Mouse (Mus musculus): Measurements from ENCODE around the gene 4933427I04Rik.
A peak's percentile ranks its signal among the peaks of the same experiment; 100 is the strongest.

4933427I04Rik gene

GRCm38 (mm10) chr4:123859379-123859778 lies at the start of gene 4933427I04Rik:
TSS of gene 4933427I04Rik (plus strand) at chr4:123859679.
- no peak for DNase-seq

- DNase-seq: no peak
Measured at GRCm38 (mm10) chr4:123810475-123811295, 48.8 kb upstream of the 4933427I04Rik start.

- DNase-seq: no peak
Measured at GRCm38 (mm10) chr4:123812525-123812924, 47.0 kb upstream of the 4933427I04Rik start.

GRCm38 (mm10) chr4:123814030-123814501 lies 45.4 kb upstream of the 4933427I04Rik start:
- DNase-seq: peak; percentile 65

- DNase-seq: peak; percentile 81
Measured at GRCm38 (mm10) chr4:123819093-123819610, 40.3 kb upstream of the 4933427I04Rik start.

- no peak for DNase-seq
Measured at GRCm38 (mm10) chr4:123842126-123842525, 17.4 kb upstream of the 4933427I04Rik start.

- DNase-seq: peak; percentile 46
Measured at GRCm38 (mm10) chr4:123856888-123857287, 2.6 kb upstream of the 4933427I04Rik start.

GRCm38 (mm10) chr4:123858090-123858489 lies 1.4 kb upstream of the 4933427I04Rik start:
- DNase-seq: no peak

- no peak for DNase-seq
Measured at GRCm38 (mm10) chr4:123859803-123860202, 324 bp downstream of the 4933427I04Rik start.

- DNase-seq: no peak
Measured at GRCm38 (mm10) chr4:123860621-123861020, 1.1 kb downstream of the 4933427I04Rik start.

GRCm38 (mm10) chr4:123893726-123894125 lies 34.2 kb downstream of the 4933427I04Rik start:
- no peak for DNase-seq

- DNase-seq: no peak
Measured at GRCm38 (mm10) chr4:123894295-123894694, 34.8 kb downstream of the 4933427I04Rik start.

- peak; percentile 68 for DNase-seq
Measured at GRCm38 (mm10) chr4:123898696-123899095, 39.2 kb downstream of the 4933427I04Rik start.

- no peak for DNase-seq
Measured at GRCm38 (mm10) chr4:123903432-123903831, 44.0 kb downstream of the 4933427I04Rik start.

- peak; percentile 99 for DNase-seq
Measured at GRCm38 (mm10) chr4:123904333-123905125, 45.0 kb downstream of the 4933427I04Rik start, which contains the start of gene Mycbp. TSS of gene Mycbp (plus strand) at chr4:123904832.

GRCm38 (mm10) chr4:123905126-123905668 lies 45.7 kb downstream of the 4933427I04Rik start:
- no peak for DNase-seq

- DNase-seq: no peak
Measured at GRCm38 (mm10) chr4:123911503-123911902, 52.0 kb downstream of the 4933427I04Rik start.

GRCm38 (mm10) chr4:123912431-123912830 lies 53.0 kb downstream of the 4933427I04Rik start:
- no peak for DNase-seq
